Mouse (Mus musculus) ovary, adult 2 months (tissue): ENCODE measurements around the gene Dhx32. TPM values are rescaled to one million over a fixed set of nuclear protein-coding genes. Genes with fewer than 3 reads are reported as not detected.

Experiments
- polyA plus RNA-seq: library from polyadenylated mRNA; depleted of rRNA; stranded (reverse); fragments of >200 nt; gene quantifications from 2 replicates; pipeline ENCODE4 v1.2.3, GENCODE M21; 2012; rRNA removed

Dhx32 gene
- 43.2 and 44.5 TPM in 2 replicates for polyA plus RNA-seq

GRCm38 (mm10) chr7:133782717-133783435 is at the start of gene Dhx32:
TSS of gene Dhx32 (minus strand) at chr7:133782726.

GRCm38 (mm10) chr7:133776626-133776996 is 5.9 kb downstream of the Dhx32 start, which contains the start of gene Fank1:
TSS of gene Fank1 (plus strand) at chr7:133776861.

GRCm38 (mm10) chr7:133679961-133680360 is 102.6 kb downstream of the Dhx32 start, which contains the start of gene Mmp21:
TSS of gene Mmp21 (minus strand) at chr7:133680061.

Other genes with a start within 250 kb of the Dhx32 start
- gene Tex36, start 180.6 kb downstream of the Dhx32 start, polyA plus RNA-seq, result not detected in 2 replicates
- 9.2 and 9.5 TPM in 2 replicates for gene Edrf1, start 145.2 kb downstream of the Dhx32 start, polyA plus RNA-seq
- not detected in 2 replicates for gene Mmp21, start 102.7 kb downstream of the Dhx32 start, polyA plus RNA-seq
- gene Bccip, start 73.4 kb downstream of the Dhx32 start, polyA plus RNA-seq, result 19.6 TPM in 2 replicates
- gene Uros, start 72.7 kb downstream of the Dhx32 start, polyA plus RNA-seq, result 16.8 and 16.9 TPM in 2 replicates
- gene Fank1, start 5.9 kb downstream of the Dhx32 start, polyA plus RNA-seq, result 1.3 and 2.1 TPM in 2 replicates